Mouse (Mus musculus): ENCODE measurements around the gene Calm3.

Gene Calm3

GRCm38 (mm10) chr7:16915461-16916340 is 8.2 kb downstream of the Calm3 start:
- DNase-seq (ENCODE audit: low spot score in 2 of 2): no peak

- no peak for DNase-seq (ENCODE audit: low spot score in 2 of 2)
Measured at GRCm38 (mm10) chr7:16914453-16915343, 9.2 kb downstream of the Calm3 start.

GRCm38 (mm10) chr7:16913806-16914452 is 10.0 kb downstream of the Calm3 start:
- DNase-seq (ENCODE audit: low spot score in 2 of 2): peak in 1 of 2 experiments; percentile 54

GRCm38 (mm10) chr7:16912360-16912759 is 11.6 kb downstream of the Calm3 start:
- no peak for DNase-seq (ENCODE audit: low spot score in 2 of 2)

DNA sequence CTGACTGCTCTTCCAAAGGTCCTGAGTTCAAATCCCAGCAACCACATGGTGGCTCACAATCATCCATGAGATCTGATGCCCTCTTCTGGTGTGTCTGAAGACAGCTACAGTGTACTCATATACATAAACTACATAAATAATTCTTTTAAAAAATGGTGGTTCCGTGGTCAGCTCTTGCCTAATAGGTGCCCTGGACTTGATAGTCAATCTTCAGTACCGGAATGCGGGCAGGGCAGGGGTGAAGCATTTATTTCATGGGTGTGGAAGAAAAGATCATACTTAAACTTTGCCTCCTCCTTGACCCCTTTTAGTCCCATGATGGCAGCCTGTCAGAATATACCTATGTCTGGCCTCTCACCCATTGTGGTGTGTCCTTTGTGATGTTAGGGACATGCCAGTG is 12.0 kb downstream of the Calm3 start:
- DNase-seq (ENCODE audit: low spot score in 2 of 2): no peak

DNA sequence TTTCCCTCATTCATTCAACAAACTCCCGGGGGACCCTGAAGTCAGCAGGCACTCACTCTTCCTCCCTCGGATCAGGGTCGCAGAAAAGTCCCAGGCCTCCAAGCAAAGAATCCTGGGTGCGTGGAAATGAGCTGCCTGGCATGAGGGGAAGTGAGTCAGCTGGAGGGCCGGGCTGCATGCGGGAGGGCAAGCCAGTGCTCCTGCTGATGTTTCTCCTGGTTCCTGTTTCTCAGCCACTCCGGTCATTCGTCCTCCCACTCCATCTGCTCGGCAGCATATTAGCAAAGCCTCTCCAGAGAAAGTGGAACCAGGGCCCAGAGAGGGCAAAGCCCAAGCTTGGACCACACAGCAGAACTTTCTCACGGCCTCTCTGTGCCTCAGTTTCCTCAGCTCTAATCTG is 14.0 kb downstream of the Calm3 start:
- DNase-seq (ENCODE audit: low spot score in 2 of 2): no peak

GRCm38 (mm10) chr7:16908859-16909258 is 15.1 kb downstream of the Calm3 start:
- no peak for DNase-seq (ENCODE audit: low spot score in 2 of 2)

DNA sequence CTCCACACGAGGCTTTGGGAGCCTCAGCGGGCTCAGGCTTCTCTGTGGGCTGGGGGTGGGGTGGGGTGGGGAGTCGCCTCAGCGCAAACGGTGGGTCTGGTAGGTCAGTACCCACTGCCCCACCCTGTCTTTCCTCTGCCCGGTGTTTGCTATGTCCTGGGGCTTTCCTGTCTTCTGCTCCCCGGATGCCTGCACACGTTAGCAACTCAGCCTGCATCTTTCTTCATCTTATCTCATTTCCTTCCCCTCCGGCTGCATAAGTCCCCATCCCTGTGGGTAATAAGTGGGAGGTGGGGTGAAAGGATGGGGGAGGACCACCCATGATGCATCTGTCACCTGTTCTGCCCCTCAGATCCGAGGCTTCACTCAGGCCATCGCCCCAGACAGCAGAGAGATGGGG is 15.5 kb downstream of the Calm3 start:
- DNase-seq (ENCODE audit: low spot score in 2 of 2): no peak

- DNase-seq (ENCODE audit: low spot score in 2 of 2): no peak
Measured at GRCm38 (mm10) chr7:16907842-16908241, 16.1 kb downstream of the Calm3 start.

DNA sequence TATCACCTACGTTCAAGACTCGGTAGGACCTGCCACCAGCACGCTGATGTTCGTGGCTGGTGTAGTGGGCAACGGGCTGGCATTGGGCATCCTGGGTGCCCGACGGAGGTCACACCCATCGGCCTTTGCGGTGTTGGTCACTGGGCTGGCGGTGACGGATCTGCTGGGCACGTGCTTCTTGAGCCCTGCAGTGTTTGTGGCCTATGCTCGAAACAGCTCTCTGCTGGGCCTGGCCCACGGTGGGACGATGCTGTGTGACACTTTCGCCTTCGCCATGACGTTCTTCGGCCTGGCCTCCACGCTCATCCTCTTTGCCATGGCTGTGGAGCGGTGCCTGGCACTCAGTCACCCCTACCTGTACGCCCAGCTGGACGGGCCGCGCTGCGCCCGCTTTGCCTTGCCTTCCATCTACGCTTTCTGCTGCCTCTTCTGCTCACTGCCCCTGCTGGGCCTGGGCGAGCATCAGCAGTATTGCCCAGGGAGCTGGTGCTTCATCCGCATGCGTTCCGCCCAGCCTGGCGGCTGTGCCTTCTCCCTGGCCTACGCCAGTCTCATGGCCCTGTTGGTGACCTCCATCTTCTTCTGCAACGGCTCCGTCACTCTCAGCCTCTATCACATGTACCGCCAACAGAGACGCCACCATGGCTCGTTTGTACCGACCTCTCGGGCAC is 16.9 kb downstream of the Calm3 start:
- DNase-seq (ENCODE audit: low spot score in 2 of 2): no peak

DNA sequence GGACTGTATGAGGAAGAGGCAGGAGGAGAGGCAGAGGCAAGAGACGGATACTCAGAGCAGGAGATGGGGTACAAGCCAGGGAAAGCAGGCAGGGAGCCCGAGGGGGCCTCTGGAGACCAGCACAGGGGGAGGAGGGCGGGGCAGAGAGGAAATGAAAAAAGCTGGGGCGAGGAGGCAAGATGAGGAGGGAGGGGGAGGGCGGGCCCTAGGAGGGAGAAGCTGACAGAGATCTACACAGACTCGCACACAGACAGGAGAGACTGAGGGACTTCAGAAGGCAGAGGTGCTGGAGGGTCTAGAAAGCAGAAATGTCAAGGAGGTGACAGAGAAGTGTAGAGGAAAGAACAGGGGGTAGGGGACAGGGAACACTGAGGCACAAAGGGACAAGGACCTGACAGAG is 17.6 kb downstream of the Calm3 start, which contains the start of gene Ptgir:
Ptgir (plus strand) TSS at position 210 of the 400 bp plus-strand sequence.
- DNase-seq (ENCODE audit: low spot score in 2 of 2): no peak

DNA sequence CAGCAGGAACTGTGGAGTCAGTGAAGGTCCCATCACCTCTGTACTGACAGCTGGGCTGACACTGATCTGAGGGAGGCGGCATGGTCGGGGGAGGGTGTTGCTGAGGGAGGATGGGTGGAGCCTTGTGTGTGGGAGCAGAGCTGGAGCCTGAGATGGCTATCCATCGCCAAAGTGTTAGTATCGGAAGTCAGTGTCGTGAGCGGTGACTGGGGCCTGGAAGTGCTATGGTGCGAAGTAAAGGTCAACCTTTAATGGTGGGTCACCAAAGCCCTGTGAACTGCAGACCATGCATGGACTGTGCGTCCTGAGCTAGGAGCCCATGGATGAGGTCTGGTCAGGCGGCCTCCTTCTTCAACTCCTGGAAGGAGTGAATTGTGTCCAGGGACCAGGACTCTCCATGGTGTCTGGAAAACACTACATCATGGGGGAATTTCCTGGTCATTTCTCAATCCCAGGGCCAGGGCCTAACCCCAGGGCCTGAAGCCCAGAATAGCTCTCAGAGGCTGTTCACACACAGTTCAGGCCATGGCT is 18.4 kb downstream of the Calm3 start:
- DNase-seq (ENCODE audit: low spot score in 2 of 2): no peak

DNA sequence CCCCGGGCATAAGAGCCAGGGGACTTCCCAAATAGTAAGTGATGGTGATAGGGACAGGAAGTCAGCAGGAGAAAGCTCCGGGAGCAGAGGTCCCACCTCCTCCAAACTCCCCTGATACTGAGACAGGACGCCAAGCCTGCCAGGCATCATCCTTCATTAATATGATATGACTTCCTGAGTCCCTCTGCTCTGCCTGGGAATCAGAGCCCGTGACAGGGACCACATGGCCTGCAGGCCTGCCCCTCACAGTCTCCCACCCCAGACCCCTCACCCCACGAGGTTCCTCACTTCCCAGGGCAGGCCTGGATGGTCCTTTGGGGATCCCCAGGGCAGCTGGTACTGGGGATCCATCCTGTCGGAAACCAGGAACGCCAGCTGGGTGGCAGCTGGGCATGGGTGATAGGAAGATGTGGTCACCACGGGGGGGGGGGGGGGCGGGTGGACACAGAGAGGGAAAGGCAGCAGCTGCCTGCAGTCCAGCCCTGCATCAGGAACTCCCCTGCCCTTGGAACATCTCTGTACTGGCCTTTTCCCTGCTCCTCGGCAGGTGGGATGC is 19.7 kb downstream of the Calm3 start:
- DNase-seq (ENCODE audit: low spot score in 2 of 2): no peak

DNA sequence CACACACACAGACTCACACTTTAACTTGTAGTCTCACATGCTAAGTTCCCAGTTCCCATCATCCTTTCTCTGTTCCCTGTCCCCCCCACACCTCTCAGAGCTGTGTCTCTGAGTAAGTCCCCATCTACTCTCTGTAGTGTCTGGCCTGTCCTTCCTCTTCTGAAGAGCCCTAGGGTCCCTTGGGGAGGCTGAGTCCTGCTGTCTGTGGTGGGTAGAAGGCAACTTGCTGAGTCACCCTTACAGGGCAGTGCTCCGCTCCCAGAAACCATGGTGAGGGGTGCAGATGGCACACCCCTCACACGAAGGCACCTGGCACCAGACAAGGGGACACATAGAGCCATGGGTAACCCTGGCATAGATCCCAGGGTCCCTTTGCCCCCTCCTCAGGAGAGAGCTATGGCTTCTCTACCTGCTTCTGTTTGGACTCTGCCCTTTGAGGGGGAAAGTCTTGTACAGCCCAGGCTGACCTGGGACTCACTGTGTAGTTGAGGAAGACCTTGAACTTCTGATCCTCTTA is 20.4 kb downstream of the Calm3 start:
- DNase-seq (ENCODE audit: low spot score in 2 of 2): no peak

- no peak for DNase-seq (ENCODE audit: low spot score in 2 of 2)
Measured at GRCm38 (mm10) chr7:16900526-16900925, 23.4 kb downstream of the Calm3 start.

GRCm38 (mm10) chr7:16895511-16895910 is 28.4 kb downstream of the Calm3 start:
- DNase-seq (ENCODE audit: low spot score in 2 of 2): no peak

- peak; percentile 56 to 76 for DNase-seq (ENCODE audit: low spot score in 2 of 2)
Measured at GRCm38 (mm10) chr7:16895000-16895399, 28.9 kb downstream of the Calm3 start.

DNA sequence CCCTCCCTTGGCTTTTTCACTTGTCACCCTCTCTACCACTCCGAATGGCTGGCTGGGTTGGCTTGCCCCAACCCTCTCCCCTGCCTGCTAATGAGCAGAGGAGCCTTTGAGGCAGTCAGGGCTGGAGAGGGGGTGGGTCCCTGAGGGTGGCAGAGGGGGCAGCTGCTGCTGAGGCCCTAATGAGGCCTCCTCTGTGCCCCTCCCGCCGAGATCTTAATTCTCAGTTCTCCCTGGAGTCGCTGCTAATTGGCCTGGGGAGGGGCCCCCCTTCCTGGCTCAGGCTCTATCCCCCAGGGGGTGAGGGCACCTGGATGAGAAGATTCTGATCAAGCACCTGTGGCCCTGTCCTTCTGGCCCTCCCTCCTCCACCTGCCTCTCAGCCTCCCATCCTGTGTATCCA is 29.6 kb downstream of the Calm3 start:
- no peak for DNase-seq (ENCODE audit: low spot score in 2 of 2)

DNA sequence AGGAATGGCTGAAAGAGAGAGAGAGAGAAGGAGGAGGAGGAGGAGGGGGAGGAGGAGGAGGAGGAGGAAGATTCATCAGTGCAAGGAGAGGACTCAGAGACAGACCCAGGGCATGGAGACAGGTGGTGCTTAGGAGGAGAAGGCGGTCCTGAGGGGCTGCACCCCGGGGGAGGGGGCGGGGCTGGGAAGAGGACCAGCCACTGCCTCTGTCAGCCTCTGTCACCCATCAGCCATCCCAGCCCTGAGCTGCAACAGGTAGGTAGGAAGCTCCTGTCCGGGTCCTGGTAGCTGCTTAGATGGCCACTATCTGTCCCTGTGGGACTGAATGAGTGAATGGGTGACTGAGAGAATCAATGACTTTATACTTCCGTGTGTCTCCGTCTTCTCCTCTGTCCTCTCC is 30.3 kb downstream of the Calm3 start:
- DNase-seq (ENCODE audit: low spot score in 2 of 2): no peak

DNA sequence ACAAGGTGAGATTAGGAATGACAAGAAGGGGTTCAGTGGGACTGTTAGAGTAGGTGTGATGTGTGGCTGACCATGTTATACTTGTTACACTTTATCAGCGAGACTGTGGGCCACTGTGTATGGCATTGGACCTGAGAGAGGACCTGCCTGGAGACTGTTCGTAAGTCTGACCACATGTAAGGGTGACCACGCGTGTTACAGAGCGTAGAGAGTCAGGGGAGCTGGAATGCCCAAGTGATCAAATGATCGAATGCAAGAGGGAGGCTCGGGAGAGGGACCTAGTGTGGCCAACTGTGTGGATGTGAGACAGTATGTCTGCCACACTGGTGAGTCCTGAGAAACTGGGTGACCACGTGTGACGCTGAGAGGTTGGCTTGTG is 31.6 kb downstream of the Calm3 start:
- DNase-seq (ENCODE audit: low spot score in 2 of 2): no peak
